Mouse (Mus musculus): ENCODE measurements at regions not wholly inside any gene's neighbourhood (a gene's known extent, or its start where the extent isn't known, plus 50 kb on each side); places are given as distances from the start of the nearest gene placed in this dataset.
"Not testable (repeated sequence)": the region's sequence is repeated elsewhere in the genome, so short reads cannot be mapped to it uniquely, and the experiment has no call there.

- no peaks in the 10 kb centered on the region for H3K36me3 ChIP-seq (replicated peaks)
- no peak overlapping the region for H3K4me3 ChIP-seq
- no peak for DNase-seq (ENCODE audit: low spot score)
- no peaks in the 10 kb centered on the region for H3K4me1 ChIP-seq
- H3K27ac ChIP-seq (replicated peaks): no peak overlapping the region
- H3K9me3 ChIP-seq: no peaks in the 10 kb centered on the region
- H3K27me3 ChIP-seq (replicated peaks; ENCODE audit: low read depth, poor library complexity, severe bottlenecking): no peaks in the 10 kb centered on the region
- WGBS: 78% methylated on average over 7 of the region's 7 CpGs
Measured at GRCm38 (mm10) chr8:56962186-56962585, 358.6 kb upstream of the Hand2 start.

- H3K4me3 ChIP-seq: no peak overlapping the region
- no peaks in the 10 kb centered on the region for H3K36me3 ChIP-seq (replicated peaks)
- no peaks in the 10 kb centered on the region; the same call in 1 of the 2 replicates for H3K4me1 ChIP-seq
- no peak overlapping the region for H3K27ac ChIP-seq (replicated peaks)
- no peak for DNase-seq (ENCODE audit: low spot score)
- 76% methylated on average over 3 of the region's 3 CpGs for WGBS
- H3K9me3 ChIP-seq: no peaks in the 10 kb centered on the region
- no peaks in the 10 kb centered on the region for H3K27me3 ChIP-seq (replicated peaks; ENCODE audit: low read depth, poor library complexity, severe bottlenecking)
Measured at GRCm38 (mm10) chr8:56970311-56970710, 350.5 kb upstream of the Hand2 start.

- 81% methylated on average over 2 of the region's 2 CpGs for WGBS
- no peaks in the 10 kb centered on the region for H3K36me3 ChIP-seq (replicated peaks)
- no peaks in the 10 kb centered on the region for H3K4me1 ChIP-seq
- H3K4me3 ChIP-seq: no peak overlapping the region
- no peaks in the 10 kb centered on the region for H3K9me3 ChIP-seq
- no peak overlapping the region for H3K27ac ChIP-seq (replicated peaks)
- no peak for DNase-seq (ENCODE audit: low spot score)
- H3K27me3 ChIP-seq (replicated peaks; ENCODE audit: low read depth, poor library complexity, severe bottlenecking): no peaks in the 10 kb centered on the region
Measured at GRCm38 (mm10) chr8:56978994-56979393, 341.8 kb upstream of the Hand2 start.

- no peak overlapping the region for H3K4me3 ChIP-seq
- H3K4me1 ChIP-seq: no peaks in the 10 kb centered on the region
- WGBS: 94% methylated on average over 13 of the region's 13 CpGs
- no peak overlapping the region for H3K27ac ChIP-seq (replicated peaks)
- H3K36me3 ChIP-seq (replicated peaks): no peaks in the 10 kb centered on the region
- DNase-seq (ENCODE audit: low spot score): no peak
- no peaks in the 10 kb centered on the region for H3K9me3 ChIP-seq
- H3K27me3 ChIP-seq (replicated peaks; ENCODE audit: low read depth, poor library complexity, severe bottlenecking): no peaks in the 10 kb centered on the region
Measured at GRCm38 (mm10) chr8:56979416-56979815, 341.4 kb upstream of the Hand2 start.

- H3K36me3 ChIP-seq (replicated peaks): no peaks in the 10 kb centered on the region
- 64% methylated on average over 6 of the region's 6 CpGs for WGBS
- no peak overlapping the region for H3K27ac ChIP-seq (replicated peaks)
- no peaks in the 10 kb centered on the region for H3K27me3 ChIP-seq (replicated peaks; ENCODE audit: low read depth, poor library complexity, severe bottlenecking)
- no peaks in the 10 kb centered on the region for H3K9me3 ChIP-seq
- no peaks in the 10 kb centered on the region for H3K4me1 ChIP-seq
- no peak for DNase-seq (ENCODE audit: low spot score)
- H3K4me3 ChIP-seq: no peak overlapping the region
Measured at GRCm38 (mm10) chr8:57010318-57011024, 310.3 kb upstream of the Hand2 start.

GRCm38 (mm10) chr8:57013813-57014320 lies 306.9 kb upstream of the Hand2 start:
- 80% methylated on average over 3 of the region's 3 CpGs for WGBS
- no peak for DNase-seq (ENCODE audit: low spot score)

GRCm38 (mm10) chr8:57016329-57016728 lies 304.5 kb upstream of the Hand2 start:
- Histone ChIP-seq H3K9me3 (no peaks in the 10 kb centered on the region), H3K36me3 (replicated peaks) (no peaks in the 10 kb centered on the region), H3K27ac (replicated peaks) (no peak overlapping the region), H3K4me1 (no peaks in the 10 kb centered on the region), H3K27me3 (replicated peaks; ENCODE audit: low read depth, poor library complexity, severe bottlenecking) (no peaks in the 10 kb centered on the region), H3K4me3 (no peak overlapping the region)
- WGBS: 85% methylated on average over 3 of the region's 3 CpGs
- no peak for DNase-seq (ENCODE audit: low spot score)

More at GRCm38 (mm10) chr8:57013813-57014320, 306.9 kb upstream of the Hand2 start:
- H3K9me3 ChIP-seq: no peaks in the 10 kb centered on the region
- H3K27ac ChIP-seq (replicated peaks): no peak overlapping the region
- H3K27me3 ChIP-seq (replicated peaks; ENCODE audit: low read depth, poor library complexity, severe bottlenecking): no peaks in the 10 kb centered on the region
- H3K4me1 ChIP-seq: no peaks in the 10 kb centered on the region
- H3K4me3 ChIP-seq: no peak overlapping the region
- no peaks in the 10 kb centered on the region for H3K36me3 ChIP-seq (replicated peaks)

- not testable (repeated sequence) for DNase-seq (ENCODE audit: low spot score); H3K27me3 ChIP-seq (replicated peaks; ENCODE audit: low read depth, poor library complexity, severe bottlenecking); H3K4me3 ChIP-seq; H3K9me3 ChIP-seq; H3K4me1 ChIP-seq; H3K36me3 ChIP-seq (replicated peaks); H3K27ac ChIP-seq (replicated peaks)
- 88% methylated on average over 1 of the region's 1 CpGs for WGBS
Measured at GRCm38 (mm10) chr8:57028096-57028495, 292.7 kb upstream of the Hand2 start.

- H3K4me3 ChIP-seq: no peak overlapping the region
- H3K36me3 ChIP-seq (replicated peaks): no peaks in the 10 kb centered on the region
- H3K4me1 ChIP-seq: no peaks in the 10 kb centered on the region
- DNase-seq (ENCODE audit: low spot score): no peak
- H3K9me3 ChIP-seq: no peaks in the 10 kb centered on the region
- H3K27ac ChIP-seq (replicated peaks): no peak overlapping the region
- WGBS: 93% methylated on average over 6 of the region's 6 CpGs
- H3K27me3 ChIP-seq (replicated peaks; ENCODE audit: low read depth, poor library complexity, severe bottlenecking): no peaks in the 10 kb centered on the region
Measured at GRCm38 (mm10) chr8:57048490-57048889, 272.3 kb upstream of the Hand2 start.

GRCm38 (mm10) chr8:57048909-57049308 lies 271.9 kb upstream of the Hand2 start:
- 77% methylated on average over 3 of the region's 3 CpGs for WGBS
- DNase-seq (ENCODE audit: low spot score): no peak
- H3K27ac ChIP-seq (replicated peaks): no peak overlapping the region

GRCm38 (mm10) chr8:57052661-57053060 lies 268.1 kb upstream of the Hand2 start:
- Histone ChIP-seq H3K27ac (replicated peaks) (no peak overlapping the region), H3K9me3 (no peaks in the 10 kb centered on the region), H3K36me3 (replicated peaks) (no peaks in the 10 kb centered on the region), H3K27me3 (replicated peaks; ENCODE audit: low read depth, poor library complexity, severe bottlenecking) (no peaks in the 10 kb centered on the region), H3K4me1 (no peaks in the 10 kb centered on the region), H3K4me3 (no peak overlapping the region)
- DNase-seq (ENCODE audit: low spot score): no peak
- WGBS: 50% methylated on average over 4 of the region's 4 CpGs

More at GRCm38 (mm10) chr8:57048909-57049308, 271.9 kb upstream of the Hand2 start:
- no peaks in the 10 kb centered on the region for H3K9me3 ChIP-seq
- H3K36me3 ChIP-seq (replicated peaks): no peaks in the 10 kb centered on the region
- no peaks in the 10 kb centered on the region for H3K27me3 ChIP-seq (replicated peaks; ENCODE audit: low read depth, poor library complexity, severe bottlenecking)
- no peaks in the 10 kb centered on the region for H3K4me1 ChIP-seq
- no peak overlapping the region for H3K4me3 ChIP-seq

GRCm38 (mm10) chr8:57076995-57077394 lies 243.8 kb upstream of the Hand2 start:
- 84% methylated on average over 8 of the region's 8 CpGs for WGBS
- H3K4me1 ChIP-seq: no peaks in the 10 kb centered on the region
- no peaks in the 10 kb centered on the region for H3K9me3 ChIP-seq
- H3K4me3 ChIP-seq: no peak overlapping the region
- H3K27ac ChIP-seq (replicated peaks): no peak overlapping the region
- DNase-seq (ENCODE audit: low spot score): no peak
- no peaks in the 10 kb centered on the region for H3K36me3 ChIP-seq (replicated peaks)
- H3K27me3 ChIP-seq (replicated peaks; ENCODE audit: low read depth, poor library complexity, severe bottlenecking): no peaks in the 10 kb centered on the region

GRCm38 (mm10) chr8:57086811-57087210 lies 234.0 kb upstream of the Hand2 start:
- 77% methylated on average over 3 of the region's 3 CpGs for WGBS
- no peaks in the 10 kb centered on the region for H3K27me3 ChIP-seq (replicated peaks; ENCODE audit: low read depth, poor library complexity, severe bottlenecking)
- DNase-seq (ENCODE audit: low spot score): no peak
- no peaks in the 10 kb centered on the region for H3K9me3 ChIP-seq
- H3K4me3 ChIP-seq: no peak overlapping the region
- no peaks in the 10 kb centered on the region for H3K4me1 ChIP-seq
- no peaks in the 10 kb centered on the region for H3K36me3 ChIP-seq (replicated peaks)
- no peak overlapping the region for H3K27ac ChIP-seq (replicated peaks)
